21 mouse cellular contexts compared by ENCODE assay signal in the genomic region with DNA sequence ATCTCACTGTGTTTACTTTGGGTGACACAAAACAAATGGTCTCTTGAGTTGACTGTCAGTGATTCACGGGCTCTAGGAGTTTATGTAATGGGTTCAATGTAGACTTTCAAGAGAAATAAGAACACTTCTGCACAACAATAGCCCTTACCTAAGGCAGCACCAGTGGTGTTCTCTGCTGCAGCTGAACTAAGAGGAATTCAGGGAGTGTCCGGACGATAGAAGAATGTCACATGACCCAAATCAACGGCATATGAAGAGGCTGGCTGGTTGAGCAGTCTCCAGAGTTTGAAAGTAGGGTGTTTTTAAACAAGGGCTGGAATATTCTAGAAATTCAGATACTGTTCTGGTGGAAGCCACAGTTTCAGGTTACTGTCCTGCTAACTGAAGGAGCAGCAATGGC. TPM values are rescaled to one million over a fixed set of nuclear protein-coding genes. Genes with fewer than 3 reads are reported as not detected.
"Had no signal": no experiment of that assay in that cellular context is flagged by ENCODE, and none has a peak within 500 bp of the region (broad histone marks: within the 10 kb centered on the region; RNA-seq: fewer than 3 reads in every experiment).

No protein-coding gene starts in this region.

- H3K9me3 ChIP-seq: limb, embryonic 12.5 days; limb, embryonic 15.5 days; megakaryocyte, embryonic 14.5 days; midbrain, embryonic 10.5 days; midbrain, embryonic 13.5 days; neural tube, embryonic 13.5 days; stomach, embryonic 15.5 days had no signal

- H3K27me3 ChIP-seq: limb, embryonic 12.5 days; limb, embryonic 15.5 days; midbrain, embryonic 13.5 days; neural tube, embryonic 13.5 days; stomach, embryonic 15.5 days had no signal

- H3K27ac ChIP-seq: limb, embryonic 12.5 days; limb, embryonic 15.5 days; liver, embryonic 14.5 days; midbrain, embryonic 10.5 days; midbrain, embryonic 13.5 days; neural tube, embryonic 13.5 days; stomach, embryonic 15.5 days had no signal

- H3K4me1 ChIP-seq: limb, embryonic 12.5 days; limb, embryonic 15.5 days; megakaryocyte, embryonic 14.5 days; midbrain, embryonic 10.5 days; midbrain, embryonic 13.5 days; neural tube, embryonic 13.5 days; stomach, embryonic 15.5 days had no signal

- H3K9ac ChIP-seq: limb, embryonic 12.5 days; limb, embryonic 15.5 days; liver, embryonic 14.5 days; lung, embryonic 14.5 days; midbrain, embryonic 13.5 days; neural tube, embryonic 13.5 days; stomach, embryonic 15.5 days had no signal

- H3K4me2 ChIP-seq: limb, embryonic 12.5 days; limb, embryonic 15.5 days; liver, embryonic 11.5 days; lung, embryonic 14.5 days; midbrain, embryonic 13.5 days; neural tube, embryonic 13.5 days; stomach, embryonic 15.5 days had no signal

- ATAC-seq: midbrain, embryonic 13.5 days; midbrain, embryonic 16.5 days had no signal

- H3K4me3 ChIP-seq: limb, embryonic 12.5 days; limb, embryonic 15.5 days; megakaryocyte, embryonic 14.5 days; midbrain, embryonic 10.5 days; midbrain, embryonic 13.5 days; myocyte; neural tube, embryonic 13.5 days; stomach, embryonic 15.5 days had no signal

- H3K36me3 ChIP-seq: limb, embryonic 12.5 days; limb, embryonic 15.5 days; midbrain, embryonic 10.5 days; midbrain, embryonic 13.5 days; neural tube, embryonic 13.5 days; stomach, embryonic 15.5 days had no signal

- DNase-seq: kidney, adult 18-20 months; kidney, adult 9 months; kidney, postnatal 14 days; kidney, postnatal 4 days; left cerebral cortex, postnatal 4 days; lung, embryonic 14.5 days; retina, postnatal 1 day; right cerebral cortex, postnatal 25 days; spleen, adult 18-20 months; thymus, postnatal 25 days had no signal

RNA-seq across cellular contexts. Expression of gene Slc15a2, which starts 37.7 kb away (rescaled TPM):
- polyA plus RNA-seq: myocyte had no signal

RNA-seq across cellular contexts. Expression of gene Ildr1, which starts 53.3 kb away (rescaled TPM):
- polyA plus RNA-seq: liver, embryonic 11.5 days; midbrain, embryonic 13.5 days; myocyte; neural tube, embryonic 13.5 days had no signal
